Mouse (Mus musculus): ENCODE measurements around the gene Sst. TPM values are rescaled to one million over a fixed set of nuclear protein-coding genes. Genes with fewer than 3 reads are reported as not detected.
A peak's percentile ranks its signal among the peaks of the same experiment; 100 is the strongest.

Gene Sst
- polyA plus RNA-seq, 1 experiment from 2014 or later: 257 TPM

GRCm38 (mm10) chr16:23897984-23898586 is 7.3 kb upstream of the Sst start:
- H3K9ac ChIP-seq (replicated peaks; ENCODE audit: low read length): peak overlapping the region; percentile 12; the same call in 1 of the 2 replicates
- peak; percentile 91 for DNase-seq
- peak; percentile 89 for ATAC-seq (ENCODE audit: low FRiP score, low TSS enrichment)
- H3K27me3 ChIP-seq (ENCODE audit: control insufficient read depth, insufficient read depth, low read length): no peaks in the 10 kb centered on the region
- no peaks in the 10 kb centered on the region for H3K36me3 ChIP-seq (ENCODE audit: control insufficient read depth, insufficient read depth, low read length)
- peak overlapping the region; percentile 63 for H3K27ac ChIP-seq (replicated peaks; ENCODE audit: low read depth, low read length)
- H3K4me3 ChIP-seq (replicated peaks; ENCODE audit: low read depth, low read length): peak overlapping the region; percentile 16
- H3K4me1 ChIP-seq (ENCODE audit: control insufficient read depth, insufficient read depth, low read length): peaks cover 12% of the 10 kb centered on the region
- WGBS: 9% methylated on average over 15 of the region's 15 CpGs
- H3K9me3 ChIP-seq (ENCODE audit: control insufficient read depth, low read length): no peaks in the 10 kb centered on the region
- H3K4me2 ChIP-seq (ENCODE audit: low read length): peak overlapping the region; percentile 49

DNA sequence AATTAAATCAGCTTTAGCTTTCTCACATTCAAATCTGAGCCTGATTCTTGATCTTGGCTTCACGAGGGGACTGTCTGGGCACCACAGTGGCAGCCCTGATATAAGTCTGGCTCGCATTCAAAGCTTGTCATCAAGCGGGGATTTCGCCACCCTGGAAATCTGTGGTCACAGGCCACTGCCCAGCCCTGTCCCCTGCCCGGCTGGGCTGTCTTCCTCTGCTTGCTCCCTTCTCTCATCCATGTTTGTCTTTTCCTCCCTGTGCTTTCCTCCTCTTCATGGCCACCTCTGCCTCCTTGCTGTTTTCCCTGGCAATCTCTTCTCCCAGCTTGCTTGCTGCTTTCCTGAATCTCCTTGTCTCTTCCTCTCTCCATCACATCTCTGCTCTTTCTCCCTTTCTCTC is 6.7 kb upstream of the Sst start:
- DNase-seq (peak; percentile 30), ATAC-seq (ENCODE audit: low FRiP score, low TSS enrichment) (no peak)
- Histone ChIP-seq H3K27me3 (ENCODE audit: control insufficient read depth, insufficient read depth, low read length) (no peaks in the 10 kb centered on the region), H3K4me1 (ENCODE audit: control insufficient read depth, insufficient read depth, low read length) (peaks cover 12% of the 10 kb centered on the region), H3K36me3 (ENCODE audit: control insufficient read depth, insufficient read depth, low read length) (no peaks in the 10 kb centered on the region), H3K9ac (replicated peaks; ENCODE audit: low read length) (peak overlapping the region; percentile 10; the same call in 1 of the 2 replicates), H3K4me2 (ENCODE audit: low read length) (peak overlapping the region; percentile 49), H3K4me3 (replicated peaks; ENCODE audit: low read depth, low read length) (no peak overlapping the region; the same call in 1 of the 2 replicates), H3K27ac (replicated peaks; ENCODE audit: low read depth, low read length) (peak overlapping the region; percentile 63), H3K9me3 (ENCODE audit: control insufficient read depth, low read length) (no peaks in the 10 kb centered on the region)
- 34% methylated on average over 5 of the region's 5 CpGs for WGBS

DNA sequence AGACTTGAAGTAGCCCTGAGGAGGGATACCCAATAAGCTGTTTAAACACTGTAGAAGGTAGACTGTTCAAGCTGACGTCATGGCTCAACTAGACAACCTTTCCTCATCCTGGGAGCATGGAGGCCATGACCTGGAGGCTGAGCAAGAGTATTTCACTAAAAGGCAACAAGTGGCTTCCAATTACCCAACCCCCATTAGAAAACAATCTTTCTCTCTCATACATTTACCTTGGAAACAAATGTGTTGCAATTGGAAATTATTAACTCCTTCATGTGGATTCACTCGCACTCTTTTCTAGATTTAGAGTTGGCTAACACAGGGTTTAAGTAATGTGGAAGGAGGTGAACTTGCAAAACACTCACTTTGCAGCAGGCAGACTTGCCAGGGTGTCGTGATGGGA is 4.4 kb upstream of the Sst start:
- Histone ChIP-seq H3K4me1 (ENCODE audit: control insufficient read depth, insufficient read depth, low read length) (peaks cover 16% of the 10 kb centered on the region), H3K9me3 (ENCODE audit: control insufficient read depth, low read length) (no peaks in the 10 kb centered on the region), H3K27me3 (ENCODE audit: control insufficient read depth, insufficient read depth, low read length) (peaks cover 6% of the 10 kb centered on the region), H3K4me2 (ENCODE audit: low read length) (no peak overlapping the region), H3K9ac (replicated peaks; ENCODE audit: low read length) (no peak overlapping the region), H3K27ac (replicated peaks; ENCODE audit: low read depth, low read length) (no peak overlapping the region), H3K4me3 (replicated peaks; ENCODE audit: low read depth, low read length) (no peak overlapping the region), H3K36me3 (ENCODE audit: control insufficient read depth, insufficient read depth, low read length) (no peaks in the 10 kb centered on the region)
- ATAC-seq (ENCODE audit: low FRiP score, low TSS enrichment) (no peak), DNase-seq (no peak)
- WGBS: 98% methylated on average over 3 of the region's 3 CpGs

GRCm38 (mm10) chr16:23890151-23890550 is 607 bp downstream of the Sst start:
- Histone ChIP-seq H3K9me3 (ENCODE audit: control insufficient read depth, low read length) (no peaks in the 10 kb centered on the region), H3K4me1 (ENCODE audit: control insufficient read depth, insufficient read depth, low read length) (0 out of 2 replicates have a peak, but pooled peaks cover 6% of the 10 kb centered on the region), H3K27ac (replicated peaks; ENCODE audit: low read depth, low read length) (no peak overlapping the region; the same call in 1 of the 2 replicates), H3K4me2 (ENCODE audit: low read length) (peak overlapping the region; percentile 53), H3K4me3 (replicated peaks; ENCODE audit: low read depth, low read length) (peak overlapping the region; percentile 31), H3K9ac (replicated peaks; ENCODE audit: low read length) (no peak overlapping the region), H3K36me3 (ENCODE audit: control insufficient read depth, insufficient read depth, low read length) (no peaks in the 10 kb centered on the region), H3K27me3 (ENCODE audit: control insufficient read depth, insufficient read depth, low read length) (peaks cover 8% of the 10 kb centered on the region)
- WGBS: 9% methylated on average over 9 of the region's 9 CpGs
- no peak for DNase-seq
- ATAC-seq (ENCODE audit: low FRiP score, low TSS enrichment): no peak

GRCm38 (mm10) chr16:23887910-23888579 is 2.7 kb downstream of the Sst start:
- Histone ChIP-seq H3K27me3 (ENCODE audit: control insufficient read depth, insufficient read depth, low read length) (peaks cover 8% of the 10 kb centered on the region), H3K9ac (replicated peaks; ENCODE audit: low read length) (no peak overlapping the region)

DNA sequence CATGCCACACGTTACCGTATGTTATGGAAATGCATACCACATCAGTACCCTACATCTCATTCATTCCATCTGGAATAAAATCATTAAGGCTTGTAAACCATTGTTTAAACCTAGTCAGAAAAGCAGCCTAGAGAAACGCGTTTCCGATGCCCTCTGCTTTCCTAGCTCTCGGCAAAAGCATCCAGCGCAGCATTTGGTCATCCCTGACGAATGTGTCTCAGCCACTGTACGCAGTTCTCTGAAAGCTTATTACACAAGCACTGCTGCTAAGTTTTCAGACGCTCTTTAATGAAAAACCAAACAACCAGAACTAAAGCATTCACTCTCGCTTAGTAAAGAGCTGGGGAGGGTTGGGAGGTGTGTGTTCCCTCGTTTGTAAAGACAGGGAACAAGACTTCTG is 5.7 kb downstream of the Sst start:
- Histone ChIP-seq H3K4me2 (ENCODE audit: low read length) (0 out of 2 replicates have a peak overlapping the region, but pooled peaks have one; percentile 8), H3K27me3 (ENCODE audit: control insufficient read depth, insufficient read depth, low read length) (peaks cover 2% of the 10 kb centered on the region; the same call in 1 of the 2 replicates)

More at GRCm38 (mm10) chr16:23887910-23888579, 2.7 kb downstream of the Sst start:
- Histone ChIP-seq H3K4me2 (ENCODE audit: low read length) (no peak overlapping the region), H3K4me1 (ENCODE audit: control insufficient read depth, insufficient read depth, low read length) (0 out of 2 replicates have a peak, but pooled peaks cover 7% of the 10 kb centered on the region), H3K9me3 (ENCODE audit: control insufficient read depth, low read length) (no peaks in the 10 kb centered on the region), H3K36me3 (ENCODE audit: control insufficient read depth, insufficient read depth, low read length) (no peaks in the 10 kb centered on the region), H3K4me3 (replicated peaks; ENCODE audit: low read depth, low read length) (no peak overlapping the region), H3K27ac (replicated peaks; ENCODE audit: low read depth, low read length) (no peak overlapping the region)
- 31% methylated on average over 10 of the region's 10 CpGs for WGBS
- ATAC-seq (ENCODE audit: low FRiP score, low TSS enrichment) (no peak), DNase-seq (peak; percentile 5)

GRCm38 (mm10) chr16:23855242-23855641 is 35.5 kb downstream of the Sst start:
- H3K27ac ChIP-seq (replicated peaks; ENCODE audit: low read depth, low read length): no peak overlapping the region
- no peak overlapping the region for H3K9ac ChIP-seq (replicated peaks; ENCODE audit: low read length)
- no peak overlapping the region for H3K4me2 ChIP-seq (ENCODE audit: low read length)
- ATAC-seq (ENCODE audit: low FRiP score, low TSS enrichment): no peak
- H3K4me3 ChIP-seq (replicated peaks; ENCODE audit: low read depth, low read length): no peak overlapping the region
- no peaks in the 10 kb centered on the region for H3K4me1 ChIP-seq (ENCODE audit: control insufficient read depth, insufficient read depth, low read length)
- WGBS: 71% methylated on average over 1 of the region's 1 CpGs
- DNase-seq: no peak
- H3K27me3 ChIP-seq (ENCODE audit: control insufficient read depth, insufficient read depth, low read length): no peaks in the 10 kb centered on the region
- H3K36me3 ChIP-seq (ENCODE audit: control insufficient read depth, insufficient read depth, low read length): no peaks in the 10 kb centered on the region
- H3K9me3 ChIP-seq (ENCODE audit: control insufficient read depth, low read length): no peaks in the 10 kb centered on the region

More for the DNA sequence above, 5.7 kb downstream of the Sst start:
- Histone ChIP-seq H3K9ac (replicated peaks; ENCODE audit: low read length) (no peak overlapping the region), H3K27ac (replicated peaks; ENCODE audit: low read depth, low read length) (no peak overlapping the region), H3K9me3 (ENCODE audit: control insufficient read depth, low read length) (no peaks in the 10 kb centered on the region), H3K4me1 (ENCODE audit: control insufficient read depth, insufficient read depth, low read length) (0 out of 2 replicates have a peak, but pooled peaks cover 3% of the 10 kb centered on the region), H3K4me3 (replicated peaks; ENCODE audit: low read depth, low read length) (no peak overlapping the region), H3K36me3 (ENCODE audit: control insufficient read depth, insufficient read depth, low read length) (no peaks in the 10 kb centered on the region)
- 66% methylated on average over 12 of the region's 12 CpGs for WGBS
- ATAC-seq (ENCODE audit: low FRiP score, low TSS enrichment) (no peak), DNase-seq (peak; percentile 28)

DNA sequence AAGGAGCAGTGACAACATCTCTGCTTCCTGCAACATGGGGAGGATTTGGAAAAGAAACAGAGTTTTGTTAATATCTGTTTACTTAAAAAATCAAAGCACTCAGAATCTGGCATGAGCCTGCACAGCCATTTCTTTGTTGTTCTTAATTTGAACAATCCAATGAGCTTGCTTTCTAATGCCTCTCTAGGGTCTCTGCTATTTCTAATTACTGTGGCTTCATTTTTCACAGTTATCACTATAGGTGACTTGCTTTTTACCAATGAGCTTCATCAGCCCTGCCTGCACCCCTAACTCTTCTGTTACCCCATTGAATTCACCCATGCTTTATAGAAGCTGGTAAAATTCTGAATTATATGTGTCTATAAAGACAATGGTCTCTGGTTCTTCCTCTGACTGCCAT is 41.0 kb downstream of the Sst start:
- Histone ChIP-seq H3K27me3 (ENCODE audit: control insufficient read depth, insufficient read depth, low read length) (no peaks in the 10 kb centered on the region), H3K27ac (replicated peaks; ENCODE audit: low read depth, low read length) (no peak overlapping the region), H3K4me3 (replicated peaks; ENCODE audit: low read depth, low read length) (no peak overlapping the region), H3K9me3 (ENCODE audit: control insufficient read depth, low read length) (no peaks in the 10 kb centered on the region), H3K4me2 (ENCODE audit: low read length) (no peak overlapping the region), H3K36me3 (ENCODE audit: control insufficient read depth, insufficient read depth, low read length) (no peaks in the 10 kb centered on the region), H3K4me1 (ENCODE audit: control insufficient read depth, insufficient read depth, low read length) (no peaks in the 10 kb centered on the region), H3K9ac (replicated peaks; ENCODE audit: low read length) (no peak overlapping the region)
- DNase-seq: no peak
- no peak for ATAC-seq (ENCODE audit: low FRiP score, low TSS enrichment)

- no peaks in the 10 kb centered on the region for H3K4me1 ChIP-seq (ENCODE audit: control insufficient read depth, insufficient read depth, low read length)
- H3K4me2 ChIP-seq (ENCODE audit: low read length): no peak overlapping the region
- H3K36me3 ChIP-seq (ENCODE audit: control insufficient read depth, insufficient read depth, low read length): no peaks in the 10 kb centered on the region
- no peaks in the 10 kb centered on the region for H3K27me3 ChIP-seq (ENCODE audit: control insufficient read depth, insufficient read depth, low read length)
- ATAC-seq (ENCODE audit: low FRiP score, low TSS enrichment) (no peak), DNase-seq (no peak)
- no peak overlapping the region for H3K9ac ChIP-seq (replicated peaks; ENCODE audit: low read length)
- H3K27ac ChIP-seq (replicated peaks; ENCODE audit: low read depth, low read length): no peak overlapping the region
- H3K9me3 ChIP-seq (ENCODE audit: control insufficient read depth, low read length): no peaks in the 10 kb centered on the region
- H3K4me3 ChIP-seq (replicated peaks; ENCODE audit: low read depth, low read length): no peak overlapping the region
These were observed 41.6 kb downstream of the Sst start for GRCm38 (mm10) chr16:23849176-23849575.

All from midbrain, embryonic 14.5 days (tissue).